Mouse (Mus musculus): ENCODE measurements around the gene Slc16a5. TPM values are rescaled to one million over a fixed set of nuclear protein-coding genes. Genes with fewer than 3 reads are reported as not detected.
A peak's percentile ranks its signal among the peaks of the same experiment; 100 is the strongest.
"Not testable (repeated sequence)": the region's sequence is repeated elsewhere in the genome, so short reads cannot be mapped to it uniquely, and the experiment has no call there.

Gene Slc16a5
- total RNA-seq, 2 experiments from 2014 or later, result not detected

- intact Hi-C loops (cut with DNase I), result no loop called here
- DNase-seq, result no peak
These were observed 13.5 kb downstream of the Slc16a5 start for GRCm38 (mm10) chr11:115475758-115476237.

GRCm38 (mm10) chr11:115476630-115477029 is 14.4 kb downstream of the Slc16a5 start:
- intact Hi-C loops (cut with DNase I); DNase-seq: not testable (repeated sequence)

GRCm38 (mm10) chr11:115477388-115477787 is 15.1 kb downstream of the Slc16a5 start:
- intact Hi-C loops (cut with DNase I); DNase-seq: not testable (repeated sequence)

GRCm38 (mm10) chr11:115478296-115478938 is 16.1 kb downstream of the Slc16a5 start:
- no peak for DNase-seq
- intact Hi-C loops (cut with DNase I), result no loop called here

- DNase-seq, result no peak
- intact Hi-C loops (cut with DNase I), result loop anchor here (5.0 kb wide), 2 partner anchors 131 to 241 kb away; partner anchors contain the start of gene Mif4gd
These were observed 19.4 kb downstream of the Slc16a5 start for GRCm38 (mm10) chr11:115481553-115482259.

GRCm38 (mm10) chr11:115483278-115483677 is 21.0 kb downstream of the Slc16a5 start:
- intact Hi-C loops (cut with DNase I), result loop anchor here (5.0 kb wide), 2 partner anchors 129 to 239 kb away; partner anchors contain the start of gene Mif4gd
- no peak for DNase-seq

- intact Hi-C loops (cut with DNase I), result loop anchor here (5.0 kb wide), 2 partner anchors 129 to 239 kb away; partner anchors contain the start of gene Mif4gd
- DNase-seq, result peak; percentile 79 to 88
These were observed 21.5 kb downstream of the Slc16a5 start for GRCm38 (mm10) chr11:115483726-115484125.

GRCm38 (mm10) chr11:115485155-115485554 is 22.9 kb downstream of the Slc16a5 start:
- intact Hi-C loops (cut with DNase I), result loop anchor here (5.0 kb wide), 1 partner anchor 117 kb away; the partner anchor contains the start of genes Gga3 and Mrps7

GRCm38 (mm10) chr11:115488551-115489104 is 26.4 kb downstream of the Slc16a5 start:
- intact Hi-C loops (cut with DNase I), result loop anchor here (5.0 kb wide), 1 partner anchor 114 kb away; the partner anchor contains the start of genes Gga3 and Mrps7
- no peak for DNase-seq

More at GRCm38 (mm10) chr11:115485155-115485554, 22.9 kb downstream of the Slc16a5 start:
- no peak for DNase-seq

GRCm38 (mm10) chr11:115490441-115491355 is 28.4 kb downstream of the Slc16a5 start:
- intact Hi-C loops (cut with DNase I), result loop anchor here (1.0 to 5.0 kb wide), 4 partner anchors 20 to 72 kb away; partner anchors contain the start of genes Jpt1 and Nup85
- DNase-seq, result no peak

GRCm38 (mm10) chr11:115491356-115492083 is 29.2 kb downstream of the Slc16a5 start, which contains the start of gene Nt5c:
Nt5c (minus strand) TSS chr11:115491862.
- DNase-seq, result peak; percentile 76 to 84
- intact Hi-C loops (cut with DNase I), result loop anchor here (1.0 to 5.0 kb wide), 4 partner anchors 19 to 71 kb away; partner anchors contain the start of genes Jpt1 and Nup85

- DNase-seq, result no peak
- intact Hi-C loops (cut with DNase I), result loop anchor here (5.0 kb wide), 1 partner anchor 70 kb away; the partner anchor contains the start of gene Nup85
These were observed 30.1 kb downstream of the Slc16a5 start for GRCm38 (mm10) chr11:115492387-115492786.

GRCm38 (mm10) chr11:115496559-115496958 is 34.3 kb downstream of the Slc16a5 start:
- DNase-seq; intact Hi-C loops (cut with DNase I): not testable (repeated sequence)

GRCm38 (mm10) chr11:115502636-115503035 is 40.4 kb downstream of the Slc16a5 start:
- intact Hi-C loops (cut with DNase I), result no loop called here
- DNase-seq, result no peak

GRCm38 (mm10) chr11:115506586-115506985 is 44.3 kb downstream of the Slc16a5 start:
- intact Hi-C loops (cut with DNase I), result no loop called here

GRCm38 (mm10) chr11:115508061-115508460 is 45.8 kb downstream of the Slc16a5 start:
- no peak for DNase-seq

More at GRCm38 (mm10) chr11:115506586-115506985, 44.3 kb downstream of the Slc16a5 start:
- no peak for DNase-seq

GRCm38 (mm10) chr11:115509773-115510506 is 47.7 kb downstream of the Slc16a5 start:
- peak in 1 of 2 experiments; percentile 26 for DNase-seq
- intact Hi-C loops (cut with DNase I), result loop anchor here (1.0 kb wide), 1 partner anchor 19 kb away; the partner anchor contains the start of gene Nt5c

More at GRCm38 (mm10) chr11:115508061-115508460, 45.8 kb downstream of the Slc16a5 start:
- intact Hi-C loops (cut with DNase I), result no loop called here

- intact Hi-C loops (cut with DNase I), result loop anchor here (1.0 kb wide), 1 partner anchor 19 kb away; the partner anchor contains the start of gene Nt5c
- DNase-seq, result no peak
These were observed 48.2 kb downstream of the Slc16a5 start for GRCm38 (mm10) chr11:115510507-115510888.

Data from heart, postnatal 36 days (tissue).